Mouse (Mus musculus) naive thymus-derived CD4-positive, alpha-beta T cell, adult 2 months (primary cell): ENCODE results near the gene Gm9376.

Experiments
- DNase-seq: peaks from one replicate; pipeline ENCODE4 v3.0.0-alpha.2; 2011; ENCODE audit warnings: low read depth

The Gm9376 gene

GRCm38 (mm10) chr14:118266660-118267059 lies at the start of gene Gm9376:
TSS of gene Gm9376 (plus strand) at chr14:118266960.
- no peak for DNase-seq

GRCm38 (mm10) chr14:118220885-118221284 lies 45.9 kb upstream of the Gm9376 start:
- no peak for DNase-seq

- no peak for DNase-seq
Observed at GRCm38 (mm10) chr14:118225061-118225743, 41.6 kb upstream of the Gm9376 start.

- peak; percentile 37 for DNase-seq
Observed at GRCm38 (mm10) chr14:118225911-118226310, 40.8 kb upstream of the Gm9376 start.

DNA sequence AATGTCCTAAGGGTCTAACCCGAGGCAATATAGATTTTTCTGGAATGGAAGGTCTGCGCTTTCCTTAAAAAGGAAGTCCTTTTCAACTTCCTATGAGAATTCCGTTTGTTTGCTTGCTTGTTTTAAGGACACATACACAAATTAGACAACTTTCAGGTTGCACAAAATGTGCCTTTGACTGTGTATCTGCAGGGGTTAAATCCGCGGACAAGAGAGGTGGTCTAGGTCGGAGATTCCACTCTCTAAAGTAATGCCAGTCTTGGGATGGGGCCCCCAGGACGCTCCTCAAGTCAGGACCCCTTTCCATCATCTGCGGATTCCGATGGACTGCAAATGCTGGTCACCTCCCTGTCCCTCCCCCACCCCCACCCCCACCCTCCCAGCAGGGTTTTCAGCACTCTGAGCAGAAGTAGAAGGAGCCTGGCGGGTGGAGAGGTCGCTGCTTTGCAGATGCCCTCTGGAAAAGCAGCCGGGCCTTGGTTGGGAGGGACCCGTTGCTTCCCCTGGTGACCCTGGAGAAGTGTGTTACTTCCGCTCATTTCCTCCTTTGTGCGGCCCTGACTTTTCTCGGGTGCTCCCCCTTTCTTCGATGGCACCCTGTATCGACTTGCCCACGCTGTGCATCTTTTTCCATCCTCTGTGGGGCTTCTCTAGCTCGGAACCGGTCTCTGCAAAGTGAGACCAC lies 40.1 kb upstream of the Gm9376 start:
- no peak for DNase-seq

DNA sequence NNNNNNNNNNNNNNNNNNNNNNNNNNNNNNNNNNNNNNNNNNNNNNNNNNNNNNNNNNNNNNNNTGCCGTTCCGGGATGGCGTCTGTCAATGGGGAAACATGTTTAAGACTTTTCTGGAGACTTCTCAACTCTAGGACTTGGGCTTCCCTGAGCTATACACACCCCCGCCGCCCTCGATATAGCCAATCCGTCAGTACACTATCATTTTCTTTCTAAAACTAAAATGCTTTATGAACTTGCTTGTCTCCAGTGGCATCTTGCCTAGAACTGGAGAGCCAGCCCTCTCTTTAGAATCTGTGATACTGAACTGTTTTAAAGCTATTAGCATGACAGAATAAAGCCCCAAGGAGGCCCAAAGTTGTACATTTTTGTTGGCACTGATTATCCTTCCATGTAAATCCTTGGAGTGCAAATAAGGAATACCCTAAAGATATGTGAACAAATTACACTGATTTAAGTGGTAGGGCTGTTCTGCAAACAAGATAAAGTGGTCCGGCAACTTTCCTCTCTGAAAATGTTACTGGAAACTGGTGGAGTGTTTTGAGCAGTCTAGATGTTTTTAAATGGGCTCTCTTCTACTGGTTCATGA lies 34.3 kb upstream of the Gm9376 start:
- no peak for DNase-seq

GRCm38 (mm10) chr14:118233786-118234540 lies 32.8 kb upstream of the Gm9376 start:
- peak; percentile 39 for DNase-seq

- DNase-seq = peak; percentile 44
Observed at GRCm38 (mm10) chr14:118234541-118235210, 32.1 kb upstream of the Gm9376 start.

- DNase-seq = peak; percentile 36
Observed at GRCm38 (mm10) chr14:118235361-118235972, 31.3 kb upstream of the Gm9376 start.

DNA sequence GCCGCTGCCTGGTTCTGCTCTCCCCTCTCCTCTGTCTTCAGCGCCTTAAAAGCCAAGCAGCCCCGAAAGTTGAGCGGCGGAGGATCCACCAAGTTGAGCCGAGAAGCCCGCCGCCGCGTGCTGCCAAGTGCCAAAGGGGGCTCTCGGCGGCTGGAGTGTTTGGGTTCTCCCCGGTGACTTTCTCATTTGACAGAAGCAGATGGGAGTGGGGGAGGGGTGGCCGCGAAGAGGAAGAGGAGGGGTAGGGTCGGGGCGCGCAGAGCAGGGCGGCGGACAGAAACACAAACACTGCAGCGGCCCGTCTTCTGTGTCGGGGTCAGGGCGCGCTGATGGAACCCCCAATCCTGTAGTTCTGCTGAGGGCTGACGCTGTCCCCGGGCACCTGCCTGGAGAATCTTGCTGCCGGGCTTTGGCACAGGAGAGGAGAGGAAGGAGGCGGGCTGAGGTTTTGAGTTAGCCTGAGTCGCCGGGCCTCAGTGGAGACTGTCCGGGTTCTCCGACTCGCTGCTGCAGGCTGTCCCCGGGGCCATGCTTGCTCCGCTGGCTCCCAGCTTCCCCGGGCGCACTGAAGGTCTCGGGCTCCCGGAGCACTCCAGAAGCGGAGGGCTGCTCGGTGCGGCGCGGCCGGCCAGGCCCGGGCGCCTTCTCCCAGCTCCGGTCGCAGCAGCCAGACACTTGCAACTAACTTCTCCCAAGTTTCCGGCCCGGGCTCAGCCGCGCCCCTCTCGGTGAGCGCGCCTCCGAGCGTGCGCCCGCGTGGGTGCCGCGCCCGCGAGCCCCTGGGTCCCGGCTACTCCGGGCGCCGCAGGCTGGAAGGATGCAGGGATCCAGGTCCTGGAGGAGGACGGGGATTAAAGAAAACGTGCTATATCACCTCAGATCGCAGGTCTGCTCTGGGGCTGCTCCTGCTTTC lies 30.5 kb upstream of the Gm9376 start:
- peak; percentile 42 for DNase-seq

- peak; percentile 46 for DNase-seq
Observed at GRCm38 (mm10) chr14:118236886-118237289, 29.9 kb upstream of the Gm9376 start, which contains the start of gene Sox21. TSS of gene Sox21 (minus strand) at chr14:118237030.

GRCm38 (mm10) chr14:118237786-118238185 lies 29.0 kb upstream of the Gm9376 start:
- DNase-seq = no peak

DNA sequence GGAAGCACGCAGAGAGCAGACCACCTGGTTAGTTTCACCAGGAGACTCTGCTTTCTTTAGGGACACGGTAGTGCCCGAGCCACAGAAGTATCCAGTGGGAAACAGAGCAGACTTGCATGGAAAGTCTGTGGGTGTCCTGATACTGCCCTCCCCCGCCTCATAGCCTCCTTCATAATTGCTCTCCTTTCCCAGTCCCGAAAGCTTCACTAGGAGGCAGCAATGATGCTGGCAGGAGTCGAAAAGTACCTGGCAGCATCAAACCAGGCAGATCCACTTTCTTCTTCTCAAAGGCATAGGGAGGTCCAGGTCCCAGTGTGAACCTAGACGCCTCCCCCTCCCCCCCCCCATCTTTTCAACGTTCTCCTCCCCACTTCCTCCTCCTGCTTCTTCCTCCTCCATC lies 27.4 kb upstream of the Gm9376 start:
- no peak for DNase-seq

DNA sequence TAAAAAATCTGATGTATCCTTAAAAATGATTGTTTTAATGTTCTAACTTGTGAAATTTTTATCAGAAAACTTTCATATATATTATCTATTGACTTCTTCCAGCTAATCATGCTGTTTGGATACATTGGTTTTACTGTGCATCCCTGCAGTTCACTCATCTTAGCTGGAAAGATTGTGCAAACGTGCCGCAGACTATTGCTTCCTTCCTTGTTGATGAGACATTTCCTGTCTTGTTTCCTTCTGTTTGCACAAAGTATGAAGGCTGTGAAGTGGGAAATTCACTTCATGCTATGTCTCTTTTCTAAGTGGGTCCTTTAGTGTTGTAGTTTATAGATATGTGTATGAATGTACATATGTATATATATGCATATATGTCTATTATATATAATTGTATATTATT lies 25.3 kb upstream of the Gm9376 start:
- no peak for DNase-seq

DNA sequence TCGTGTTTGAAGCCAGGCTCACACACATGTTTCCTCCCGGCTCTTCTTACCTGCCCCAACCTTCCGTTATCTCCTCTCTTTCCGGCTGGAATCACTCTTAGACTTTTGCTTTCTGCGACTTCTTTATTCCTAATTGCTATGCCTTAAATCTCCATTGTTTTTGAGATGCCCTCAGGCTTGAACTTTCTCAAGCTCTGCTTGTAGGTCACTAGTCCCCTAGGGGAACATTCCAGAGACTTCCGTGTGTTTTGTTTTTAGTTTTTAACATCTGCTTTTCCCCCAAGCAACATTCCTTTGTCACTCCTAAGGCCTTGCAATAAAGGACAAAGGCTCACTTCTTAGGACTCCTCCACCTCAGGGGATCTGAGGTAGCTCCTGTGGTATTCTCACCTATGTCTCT lies 13.4 kb upstream of the Gm9376 start:
- no peak for DNase-seq

DNA sequence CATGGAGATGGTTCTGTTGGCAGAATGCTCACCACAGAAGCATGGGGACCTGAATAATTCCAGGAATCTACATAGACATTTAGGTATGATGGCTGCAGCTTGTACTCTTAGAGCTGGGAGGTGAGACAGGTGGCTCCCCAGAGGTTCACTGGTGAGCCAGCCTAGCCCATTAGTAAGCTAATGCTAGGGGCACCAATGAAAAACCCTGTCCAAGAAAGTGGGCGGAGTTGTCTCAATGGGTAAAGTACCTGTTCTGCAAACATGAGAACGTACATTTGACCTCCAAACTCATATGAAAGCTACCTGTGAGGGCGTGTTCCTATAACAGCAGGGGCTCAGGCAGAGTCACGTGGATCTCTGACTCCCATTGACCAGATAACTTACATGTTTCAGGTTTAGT lies 2.1 kb downstream of the Gm9376 start:
- DNase-seq = no peak

DNA sequence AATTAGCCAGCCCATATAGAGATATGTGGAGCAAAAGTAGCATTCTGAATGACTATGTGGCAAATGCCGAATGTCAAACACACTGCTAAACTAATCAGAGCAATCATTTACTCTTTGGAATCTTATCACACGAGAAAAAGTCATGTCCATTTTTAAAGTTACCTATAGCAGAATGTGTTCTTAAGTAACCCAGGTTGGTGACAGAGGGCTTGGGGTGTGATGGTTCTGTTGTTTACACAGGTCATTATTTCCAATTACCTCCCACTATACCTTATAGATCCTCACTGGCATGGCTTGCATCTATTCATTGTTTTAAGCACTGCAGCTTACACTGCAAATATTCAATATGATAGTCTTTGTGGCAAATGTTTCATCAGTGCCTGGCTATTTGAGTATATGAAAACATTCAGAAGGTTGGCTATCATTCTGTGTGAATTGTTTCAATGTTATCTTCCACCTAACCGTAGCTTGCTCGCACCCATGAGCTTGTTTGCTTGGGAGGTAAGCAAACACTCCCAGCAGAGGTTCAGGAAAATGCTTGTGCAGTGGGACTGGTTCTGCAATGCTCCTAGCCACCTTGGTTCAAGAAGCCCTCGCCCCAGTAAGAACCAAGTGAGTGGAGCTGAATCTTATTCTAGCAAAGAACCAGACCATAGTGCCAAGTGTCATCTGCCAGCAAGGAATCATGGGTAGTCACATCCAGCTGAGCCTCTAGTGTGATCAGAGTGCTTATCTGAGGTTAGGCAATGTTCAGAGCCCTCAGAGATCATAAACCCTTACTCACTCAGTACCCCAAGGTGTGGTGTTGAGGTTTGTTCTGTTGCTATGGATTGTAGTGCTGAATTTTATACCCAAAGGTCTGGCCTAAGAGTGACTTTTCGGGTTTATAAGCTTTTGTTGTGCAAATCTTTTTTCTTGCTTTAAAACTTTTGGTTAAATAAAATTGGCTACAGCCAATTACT lies 6.1 kb downstream of the Gm9376 start:
- DNase-seq = no peak

GRCm38 (mm10) chr14:118277704-118278498 lies 11.1 kb downstream of the Gm9376 start:
- no peak for DNase-seq
